Mouse (Mus musculus) CD4-positive, CD25-positive, alpha-beta regulatory T cell, adult 9 weeks (primary cell): ENCODE results near the gene Apela. TPM values are rescaled to one million over a fixed set of nuclear protein-coding genes. Genes with fewer than 3 reads are reported as not detected.

Experiments used
- polyA plus RNA-seq: library from polyadenylated mRNA; unstranded; fragments of 100-300 nt; shearing (Covaris generic); gene quantifications from one replicate; pipeline ENCODE4 v1.2.1, GENCODE M21; 2017

Apela gene
- polyA plus RNA-seq, result not detected

GRCm38 (mm10) chr8:65037117-65037533, at the start of gene Apela:
Gene Apela, minus strand, starts transcription at chr8:65037336.

GRCm38 (mm10) chr8:65074733-65075132, 37.6 kb upstream of the Apela start, which contains the start of gene Gm10663:
Gene Gm10663, plus strand, starts transcription at chr8:65075033.

GRCm38 (mm10) chr8:65018423-65018822, 18.7 kb downstream of the Apela start, which contains the start of the genes Trim61 and Trim60:
Gene Trim61, minus strand, starts transcription at chr8:65018523.
Gene Trim60, minus strand, starts transcription at chr8:65018584.

DNA sequence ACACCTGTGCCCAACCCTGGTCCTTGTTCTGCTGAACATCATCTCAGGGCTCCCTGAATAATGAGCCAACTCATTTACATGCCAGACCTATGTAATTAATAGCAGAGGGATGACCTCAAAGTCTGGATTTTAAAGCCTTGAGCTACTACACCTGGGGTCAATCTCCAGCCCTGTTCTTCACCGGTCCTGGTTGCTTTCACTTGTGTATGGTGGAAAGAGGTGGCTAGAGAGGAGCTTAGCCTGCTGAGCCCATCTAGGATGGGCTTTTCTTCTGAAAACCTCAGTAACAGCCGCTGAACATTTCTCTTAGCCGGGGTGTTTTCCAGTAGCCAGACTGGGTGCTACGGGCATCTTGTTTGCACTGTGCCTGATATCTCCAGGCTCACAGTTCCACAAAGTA, 49.4 kb downstream of the Apela start, which contains the start of gene Trim75:
Gene Trim75 (minus strand): TSS at position 101 of the 400 bp plus-strand sequence.

Other genes starting within 250 kb of the Apela start
- 2.7 TPM for gene Klhl2, start 187.3 kb downstream of the Apela start, polyA plus RNA-seq
- 45.8 TPM for gene Tmem192, start 90.2 kb downstream of the Apela start, polyA plus RNA-seq
- gene Trim75, start 49.5 kb downstream of the Apela start, polyA plus RNA-seq, result not detected
- not detected for gene Trim61, start 18.8 kb downstream of the Apela start, polyA plus RNA-seq
- gene Trim60, start 18.8 kb downstream of the Apela start, polyA plus RNA-seq, result not detected
- not detected for gene Gm10663, start 37.7 kb upstream of the Apela start, polyA plus RNA-seq
- gene BC030870, start 92.2 kb upstream of the Apela start, polyA plus RNA-seq, result not detected